Mouse (Mus musculus) heart, embryonic 14.5 days (tissue): ENCODE measurements around the gene Leng9. TPM values are rescaled to one million over a fixed set of nuclear protein-coding genes. Genes with fewer than 3 reads are reported as not detected.

Experiments
- ATAC-seq: fragments of 200-750 bp; cut with Nextera tagmentation; 2 replicates; pipeline ENCODE4 v1.8.0; 2017; ENCODE audit warnings: low read depth, moderate TSS enrichment; ENCODE audit not compliant: insufficient number of reproducible peaks, insufficient read depth, low FRiP score
- H3K27ac ChIP-seq, 2 experiments: fragments of 200-500 bp in 1 of 2; fragments of 300-500 bp in 1 of 2; sonication (generic) in 1 of 2; replicated peaks in 1 of 2; 2 replicates each; pipeline ENCODE4 v1.5.1; 2012 to 2014; ENCODE audit warnings: low read depth in 2 of 2, low read length in 2 of 2, control low read depth in 1 of 2, mild to moderate bottlenecking in 1 of 2, mixed read lengths in 1 of 2; ENCODE audit not compliant: control insufficient read depth in 1 of 2, insufficient read depth in 1 of 2
- H3K27me3 ChIP-seq: fragments of 300-500 bp; sonication (generic); 2 replicates; pipeline ENCODE4 v1.6.1; 2014; ENCODE audit warnings: mild to moderate bottlenecking, low read length, control low read depth; ENCODE audit not compliant: control insufficient read depth, insufficient read depth
- H3K36me3 ChIP-seq: fragments of 300-500 bp; sonication (generic); 2 replicates; pipeline ENCODE4 v1.6.1; 2014; ENCODE audit warnings: mild to moderate bottlenecking, control low read depth, low read length, mixed read lengths; ENCODE audit not compliant: control insufficient read depth, insufficient read depth
- H3K4me1 ChIP-seq, 2 experiments: fragments of 200-500 bp in 1 of 2; fragments of 300-500 bp in 1 of 2; sonication (generic) in 1 of 2; 2 replicates each; pipeline ENCODE4 v1.6.1; 2012 to 2014; ENCODE audit warnings: low read length in 2 of 2, control low read depth in 1 of 2, mixed read lengths in 1 of 2; ENCODE audit not compliant: control insufficient read depth in 2 of 2, insufficient read depth in 2 of 2
- H3K4me2 ChIP-seq: fragments of 300-500 bp; sonication (generic); 2 replicates; pipeline ENCODE4 v1.6.1; 2014; ENCODE audit warnings: mild to moderate bottlenecking, low read length
- H3K4me3 ChIP-seq, 2 experiments: fragments of 200-500 bp in 1 of 2; fragments of 300-500 bp in 1 of 2; sonication (generic) in 1 of 2; 2 replicates each; pipeline ENCODE4 v1.5.1; 2012 to 2014; ENCODE audit warnings: low read length in 2 of 2, mild to moderate bottlenecking in 2 of 2, control low read depth in 1 of 2, low read depth in 1 of 2, moderate library complexity in 1 of 2; ENCODE audit not compliant: control insufficient read depth in 1 of 2, insufficient read depth in 1 of 2
- H3K9ac ChIP-seq: fragments of 300-500 bp; sonication (generic); 2 replicates; pipeline ENCODE4 v1.6.1; 2014; ENCODE audit warnings: mild to moderate bottlenecking, low read length
- H3K9me3 ChIP-seq: fragments of 300-500 bp; sonication (generic); 2 replicates; pipeline ENCODE4 v1.6.1; 2016; ENCODE audit warnings: low read length, control low read depth; ENCODE audit not compliant: control insufficient read depth
- WGBS: fragments of 180-500 bp; shearing (Covaris S2); extraction: QIAGEN DNeasy Blood & Tissue Kit; methylation state at CpG from one replicate; pipeline ENCODE4 v1.1.7; 2014; 5-methylcytosine and 5-hydroxymethylcytosine counted together
- polyA plus RNA-seq: library from polyadenylated mRNA; unstranded; fragments of >200 nt; fragmentation: Nextera tagmentation; extraction: Ambion mirVana; gene quantifications from 2 replicates; pipeline ENCODE4 v1.2.1, GENCODE M21; 2014

The Leng9 gene
- polyA plus RNA-seq, 1 experiment from 2014 or later, result 1.5 TPM

- Histone ChIP-seq H3K4me1 (peaks cover 3 to 15% of the 10 kb centered on the region in 2 experiments; a peak in 3 of 4 replicates), H3K9ac (no peak overlapping the region), H3K4me2 (no peak overlapping the region), H3K27ac (no peak overlapping the region), H3K36me3 (no peaks in the 10 kb centered on the region), H3K27me3 (no peaks in the 10 kb centered on the region), H3K4me3 (no peak overlapping the region), H3K9me3 (no peaks in the 10 kb centered on the region)
- ATAC-seq, result no peak
- WGBS, result 71% methylated on average over 4 of the region's 4 CpGs
These were observed 22.3 kb downstream of the Leng9 start for GRCm38 (mm10) chr7:4127894-4128293.

- H3K27ac ChIP-seq, result no peak overlapping the region
- H3K9ac ChIP-seq, result no peak overlapping the region
- no peak for ATAC-seq
- no peak overlapping the region for H3K4me2 ChIP-seq
- H3K27me3 ChIP-seq, result 0 out of 2 replicates have a peak, but pooled peaks cover 4% of the 10 kb centered on the region
- H3K9me3 ChIP-seq, result no peaks in the 10 kb centered on the region
- no peaks in the 10 kb centered on the region for H3K36me3 ChIP-seq
- H3K4me3 ChIP-seq, result no peak overlapping the region
- WGBS, result 78% methylated on average over 11 of the region's 11 CpGs
- H3K4me1 ChIP-seq, result peaks cover 3 to 15% of the 10 kb centered on the region in 2 experiments; a peak in 3 of 4 replicates
These were observed 23.0 kb downstream of the Leng9 start for GRCm38 (mm10) chr7:4126992-4127785.

GRCm38 (mm10) chr7:4125306-4125705, 24.9 kb downstream of the Leng9 start:
- WGBS, result 17% methylated on average over 9 of the region's 9 CpGs
- Histone ChIP-seq H3K4me2 (no peak overlapping the region), H3K27ac (no peak overlapping the region), H3K27me3 (peaks cover 16% of the 10 kb centered on the region), H3K4me3 (no peak overlapping the region), H3K9ac (no peak overlapping the region), H3K36me3 (no peaks in the 10 kb centered on the region), H3K4me1 (peaks cover 3 to 4% of the 10 kb centered on the region in 2 experiments; a peak in 2 of 4 replicates), H3K9me3 (no peaks in the 10 kb centered on the region)
- ATAC-seq, result no peak

GRCm38 (mm10) chr7:4124856-4125255, 25.3 kb downstream of the Leng9 start:
- H3K4me1 ChIP-seq, result peaks cover 3 to 4% of the 10 kb centered on the region in 2 experiments; a peak in 2 of 4 replicates
- H3K36me3 ChIP-seq, result no peaks in the 10 kb centered on the region
- peak overlapping the region; percentile 19; the same call in 1 of the 2 replicates for H3K4me2 ChIP-seq
- no peak overlapping the region for H3K4me3 ChIP-seq
- 22% methylated on average over 5 of the region's 5 CpGs for WGBS
- no peak for ATAC-seq
- no peak overlapping the region for H3K27ac ChIP-seq
- peaks cover 20% of the 10 kb centered on the region for H3K27me3 ChIP-seq
- no peaks in the 10 kb centered on the region for H3K9me3 ChIP-seq
- H3K9ac ChIP-seq, result no peak overlapping the region

- Histone ChIP-seq H3K27ac (no peak overlapping the region), H3K36me3 (no peaks in the 10 kb centered on the region), H3K4me3 (no peak overlapping the region), H3K9me3 (no peaks in the 10 kb centered on the region), H3K4me1 (peaks cover 3 to 7% of the 10 kb centered on the region in 2 experiments; a peak in 3 of 4 replicates), H3K4me2 (peak overlapping the region; percentile 19; the same call in 1 of the 2 replicates), H3K9ac (no peak overlapping the region), H3K27me3 (peaks cover 25% of the 10 kb centered on the region)
- ATAC-seq, result peak; percentile 35; the same call in 1 of the 2 replicates
- WGBS, result under 1% methylated on average over 10 of the region's 10 CpGs
These were observed 25.8 kb downstream of the Leng9 start for GRCm38 (mm10) chr7:4124315-4124759.

GRCm38 (mm10) chr7:4123732-4124131, 26.4 kb downstream of the Leng9 start:
- 57% methylated on average over 1 of the region's 1 CpGs for WGBS
- Histone ChIP-seq H3K36me3 (no peaks in the 10 kb centered on the region), H3K27ac (no peak overlapping the region), H3K4me3 (no peak overlapping the region), H3K4me1 (peaks cover 3 to 7% of the 10 kb centered on the region in 2 experiments; a peak in 3 of 4 replicates), H3K27me3 (peaks cover 31% of the 10 kb centered on the region), H3K9me3 (no peaks in the 10 kb centered on the region), H3K9ac (no peak overlapping the region), H3K4me2 (no peak overlapping the region)
- ATAC-seq, result no peak

DNA sequence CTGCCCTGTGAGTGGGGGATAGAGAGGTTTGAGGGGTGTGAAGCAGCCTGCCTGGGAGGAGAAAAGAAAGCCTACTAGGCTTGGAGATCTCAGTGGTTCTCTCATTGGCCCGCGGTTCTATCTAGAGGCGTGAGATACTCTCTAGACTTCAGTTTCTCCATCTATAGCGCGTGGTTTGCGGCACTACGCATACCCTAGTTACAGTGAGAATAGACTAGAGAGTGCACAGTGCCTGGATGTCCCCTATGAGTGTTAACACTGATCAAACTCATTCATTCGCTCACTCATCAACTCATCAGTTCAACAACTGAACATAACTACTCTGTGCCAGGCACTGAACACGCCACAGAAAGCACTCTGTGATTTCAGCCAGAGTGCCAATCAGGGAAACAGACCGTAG, 27.4 kb downstream of the Leng9 start:
- no peak for ATAC-seq
- Histone ChIP-seq H3K9me3 (no peaks in the 10 kb centered on the region), H3K4me1 (peaks cover 3 to 6% of the 10 kb centered on the region in 2 experiments; a peak in 3 of 4 replicates), H3K27ac (no peak overlapping the region), H3K9ac (no peak overlapping the region), H3K27me3 (peaks cover 40% of the 10 kb centered on the region), H3K36me3 (no peaks in the 10 kb centered on the region), H3K4me2 (no peak overlapping the region), H3K4me3 (no peak overlapping the region)
- 84% methylated on average over 10 of the region's 10 CpGs for WGBS
